Comparison of ENCODE assay signal across 17 mouse cellular contexts in genomic region chr13:97676536-97677048, GRCm38 (mm10).
DNase-seq lines count a peak whose midpoint lies in the region; TF ChIP-seq lines count a peak whose summit lies in the region.
"Had no signal": no experiment of that assay in that cellular context is flagged by ENCODE, and none has a peak within 500 bp of the region (broad histone marks: within the 10 kb centered on the region; RNA-seq: fewer than 3 reads in every experiment).

No protein-coding gene starts in this region.

- peak overlapping the region; percentile 79 for H3K27ac ChIP-seq in layer of hippocampus, adult 2 months
- H3K27ac ChIP-seq: hindbrain, postnatal 0 days; liver, embryonic 15.5 days; neural tube, embryonic 15.5 days had no signal

- H3K4me3 ChIP-seq in layer of hippocampus, adult 2 months: no peak overlapping the region
- H3K4me3 ChIP-seq: liver, embryonic 15.5 days; neural tube, embryonic 15.5 days had no signal

- TF ChIP-seq POLR2A in brain, embryonic 14.5 days (IDR thresholded peaks at IDR 0.05; ENCODE audit: borderline replicate concordance, extremely low read depth, insufficient read depth, insufficient read length, poor library complexity, severe bottlenecking): no peak

- TF ChIP-seq CTCF in layer of hippocampus, adult 2 months (conservative IDR thresholded peaks at IDR 0.05): no peak
- TF ChIP-seq CTCF in brain, embryonic 14.5 days (IDR thresholded peaks at IDR 0.05; ENCODE audit: borderline replicate concordance, extremely low read depth, insufficient read depth, insufficient read length): no peak

- no peak for DNase-seq in layer of hippocampus, adult 2 months (ENCODE audit: low spot score in 2 of 2)
- DNase-seq in layer of hippocampus, adult 18-20 months (ENCODE audit: low spot score in 2 of 2): no peak
- peak; percentile 71 for DNase-seq in brain, embryonic 14.5 days (ENCODE audit: low read depth)
- peak; percentile 50 for DNase-seq in gastrocnemius, postnatal 25 days
- peak; percentile 17 for DNase-seq in heart, postnatal 4 days
- no peak for DNase-seq in frontal cortex, adult 2 months (ENCODE audit: extremely low spot score in 1 of 2, low spot score in 1 of 2)
- DNase-seq in kidney, postnatal 25 days: no peak
- DNase-seq: adrenal gland, postnatal 25 days; cerebellum, postnatal 10 days; kidney, adult 18-20 months; kidney, postnatal 36 days; layer of hippocampus, postnatal 36 days; lung, postnatal 4 days; right cerebral cortex, adult 18-20 months had no signal

Comparison
In these comparisons a context has a peak if more than half of its experiments do, and no peak if none do; other contexts are left out.
1. DNase-seq: peak in brain, embryonic 14.5 days (single experiment), gastrocnemius, postnatal 25 days (single experiment) and heart, postnatal 4 days (single experiment); none in layer of hippocampus, adult 2 months (0 of 2), layer of hippocampus, adult 18-20 months (0 of 2), frontal cortex, adult 2 months (0 of 2) and kidney, postnatal 25 days (0 of 2).